Comparison of ENCODE assay signal across 8 mouse cellular contexts in the genomic region with DNA sequence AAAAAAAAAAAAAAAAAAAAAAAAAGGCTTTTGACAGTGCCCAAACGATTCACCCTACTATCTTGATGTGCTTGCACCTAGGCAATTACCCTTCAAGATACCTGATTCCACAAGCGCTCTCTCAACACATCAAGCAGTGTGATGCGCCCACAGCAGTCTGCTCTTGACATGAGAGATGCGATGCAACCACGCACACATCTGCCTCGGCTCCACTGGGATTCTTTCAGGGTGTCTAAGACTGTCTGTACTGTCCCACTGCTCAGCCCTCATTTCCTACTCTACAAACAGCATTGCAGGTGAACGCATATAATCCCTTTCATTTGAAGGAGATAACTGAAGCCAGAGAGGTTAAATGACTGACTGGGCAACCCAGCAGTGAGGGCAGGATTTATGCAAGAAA. TPM values are rescaled to one million over a fixed set of nuclear protein-coding genes. Genes with fewer than 3 reads are reported as not detected.
A peak's percentile ranks its signal among the peaks of the same experiment; 100 is the strongest.
DNase-seq lines count a peak whose midpoint lies in the region; ATAC-seq and TF ChIP-seq lines count a peak whose summit lies in the region.

No protein-coding gene starts in this region.

- no peak for TF ChIP-seq POLR2A in testis, adult 2 months (IDR thresholded peaks at IDR 0.05; ENCODE audit: control insufficient read depth, low read depth, low read length)
- TF ChIP-seq POLR2A in limb, embryonic 14.5 days (IDR thresholded peaks at IDR 0.05; ENCODE audit: borderline replicate concordance, extremely low read depth, insufficient read depth, insufficient read length): no peak

- no peaks in the 10 kb centered on the region for H3K9me3 ChIP-seq in heart, embryonic 11.5 days (replicated peaks; ENCODE audit: control insufficient read depth, low read length)
- no peaks in the 10 kb centered on the region for H3K9me3 ChIP-seq in limb, embryonic 14.5 days (ENCODE audit: control insufficient read depth, low read length)
- no peaks in the 10 kb centered on the region for H3K9me3 ChIP-seq in stomach, embryonic 16.5 days (replicated peaks; ENCODE audit: control insufficient read depth, low read length)

- no peak overlapping the region for H3K27ac ChIP-seq in heart, embryonic 11.5 days (ENCODE audit: low read depth, low read length)
- no peak overlapping the region for H3K27ac ChIP-seq in testis, adult 2 months (ENCODE audit: control insufficient read depth, insufficient read depth, low read depth, low read length)
- no peak overlapping the region for H3K27ac ChIP-seq in limb, embryonic 14.5 days (replicated peaks; ENCODE audit: low read depth, low read length)
- H3K27ac ChIP-seq in stomach, embryonic 16.5 days (ENCODE audit: low read length): 0 out of 2 replicates have a peak overlapping the region, but pooled peaks have one; percentile 86

- no peak for TF ChIP-seq CTCF in testis, adult 2 months (IDR thresholded peaks at IDR 0.05; ENCODE audit: control insufficient read depth, insufficient read depth, insufficient replicate concordance, low read depth, low read length)

- peaks cover 29% of the 10 kb centered on the region for H3K36me3 ChIP-seq in heart, embryonic 11.5 days (ENCODE audit: control insufficient read depth, insufficient read depth, low read length)
- no peaks in the 10 kb centered on the region; the same call in 1 of the 2 replicates for H3K36me3 ChIP-seq in testis, adult 2 months (ENCODE audit: control insufficient read depth, insufficient read depth, low read length)
- peaks cover 39% of the 10 kb centered on the region for H3K36me3 ChIP-seq in limb, embryonic 14.5 days (ENCODE audit: control insufficient read depth, insufficient read depth, low read length)
- peaks cover 23% of the 10 kb centered on the region for H3K36me3 ChIP-seq in stomach, embryonic 16.5 days (ENCODE audit: control insufficient read depth, insufficient read depth, low read length)

- peak overlapping the region; percentile 96 for H3K9ac ChIP-seq in heart, embryonic 11.5 days (ENCODE audit: low read depth, low read length)
- peak overlapping the region; percentile 88 for H3K9ac ChIP-seq in limb, embryonic 14.5 days (ENCODE audit: low read depth, low read length, severe bottlenecking)
- H3K9ac ChIP-seq in stomach, embryonic 16.5 days (ENCODE audit: low read length): peak overlapping the region; percentile 97

- WGBS in heart, embryonic 11.5 days (ENCODE audit: insufficient replicate concordance): 62% methylated on average over 7 of the region's 7 CpGs
- 75% methylated on average over 7 of the region's 7 CpGs for WGBS in limb, embryonic 14.5 days
- WGBS in stomach, embryonic 16.5 days: 53% methylated on average over 7 of the region's 7 CpGs

- H3K4me3 ChIP-seq in heart, embryonic 11.5 days (ENCODE audit: low read depth, low read length): peak overlapping the region; percentile 94
- peak overlapping the region; percentile 91 for H3K4me3 ChIP-seq in testis, adult 2 months (ENCODE audit: control insufficient read depth, low read depth, low read length)
- peak overlapping the region; percentile 69 for H3K4me3 ChIP-seq in limb, embryonic 14.5 days (replicated peaks; ENCODE audit: low read length)
- peak overlapping the region; percentile 68 for H3K4me3 ChIP-seq in stomach, embryonic 16.5 days (replicated peaks; ENCODE audit: low read length)

- peak overlapping the region; percentile 83 for H3K4me2 ChIP-seq in heart, embryonic 11.5 days
- peak overlapping the region; percentile 69 for H3K4me2 ChIP-seq in limb, embryonic 14.5 days (replicated peaks; ENCODE audit: low read depth, low read length, severe bottlenecking)
- peak overlapping the region; percentile 78 for H3K4me2 ChIP-seq in stomach, embryonic 16.5 days (ENCODE audit: low read depth, low read length)

- no peaks in the 10 kb centered on the region for H3K27me3 ChIP-seq in heart, embryonic 11.5 days (ENCODE audit: control insufficient read depth, insufficient read depth, low read length)
- H3K27me3 ChIP-seq in testis, adult 2 months (ENCODE audit: control insufficient read depth, insufficient read depth, low read length): no peaks in the 10 kb centered on the region
- no peaks in the 10 kb centered on the region for H3K27me3 ChIP-seq in limb, embryonic 14.5 days (ENCODE audit: control insufficient read depth, insufficient read depth, low read length)
- no peaks in the 10 kb centered on the region for H3K27me3 ChIP-seq in stomach, embryonic 16.5 days (ENCODE audit: control insufficient read depth, insufficient read depth, low read length)

- peaks cover 12% of the 10 kb centered on the region for H3K4me1 ChIP-seq in heart, embryonic 11.5 days (ENCODE audit: control insufficient read depth, insufficient read depth, low read length)
- H3K4me1 ChIP-seq in testis, adult 2 months (ENCODE audit: control insufficient read depth, insufficient read depth, low read length): peaks cover 4% of the 10 kb centered on the region
- H3K4me1 ChIP-seq in limb, embryonic 14.5 days (ENCODE audit: control insufficient read depth, insufficient read depth, low read length): peaks cover 13% of the 10 kb centered on the region
- peaks cover 11% of the 10 kb centered on the region for H3K4me1 ChIP-seq in stomach, embryonic 16.5 days (ENCODE audit: control insufficient read depth, insufficient read depth, low read length)

- no peak for ATAC-seq in heart, embryonic 11.5 days (replicated peaks; ENCODE audit: insufficient number of reproducible peaks, low FRiP score, low TSS enrichment)
- ATAC-seq in limb, embryonic 14.5 days (ENCODE audit: low FRiP score, low read depth): no peak
- no peak for ATAC-seq in stomach, embryonic 16.5 days (ENCODE audit: insufficient read depth, low FRiP score)

- DNase-seq in heart, adult 18-20 months: no peak
- DNase-seq in testis, postnatal 14 days (ENCODE audit: low spot score): no peak
- DNase-seq in limb, embryonic 14.5 days (ENCODE audit: low spot score): no peak
- DNase-seq in urinary bladder, postnatal 14 days (ENCODE audit: low spot score): no peak
- DNase-seq in cerebellum, postnatal 25 days: no peak

RNA-seq across cellular contexts. Expression of a gene that starts 1.2 kb away (rescaled TPM):
- polyA plus RNA-seq in heart, embryonic 11.5 days (2014; fragmentation: Nextera tagmentation; extraction: Ambion mirVana): 43.0 and 52.9 TPM in 2 replicates
- total RNA-seq in heart, adult 18-20 months (2021): 10 to 100 TPM; 89.0 to 94.5 TPM
- polyA plus RNA-seq in testis, adult 2 months (2012; rRNA removed): 61.1 and 64.6 TPM in 2 replicates
- 58.2 and 64.7 TPM in 2 replicates for polyA plus RNA-seq in limb, embryonic 14.5 days (2012; rRNA removed)
- polyA plus RNA-seq in limb, embryonic 14.5 days (2014; fragmentation: Nextera tagmentation; extraction: Ambion mirVana): 48.8 and 53.5 TPM in 2 replicates
- 63.5 and 67.6 TPM in 2 replicates for polyA plus RNA-seq in stomach, embryonic 16.5 days (2015; fragmentation: Nextera tagmentation; extraction: Ambion mirVana)

RNA-seq across cellular contexts. Expression of a gene that starts 46.0 kb away (rescaled TPM):
- polyA plus RNA-seq in heart, embryonic 11.5 days (2014; fragmentation: Nextera tagmentation; extraction: Ambion mirVana): 1.9 and 2.2 TPM in 2 replicates
- 10 to 100 TPM; 11.3 to 12.8 TPM for total RNA-seq in heart, adult 18-20 months (2021)
- polyA plus RNA-seq in testis, adult 2 months (2012; rRNA removed): 2.0 and 2.2 TPM in 2 replicates
- 18.9 and 21.4 TPM in 2 replicates for polyA plus RNA-seq in limb, embryonic 14.5 days (2012; rRNA removed)
- polyA plus RNA-seq in limb, embryonic 14.5 days (2014; fragmentation: Nextera tagmentation; extraction: Ambion mirVana): 4.1 and 4.5 TPM in 2 replicates
- 4.3 and 4.7 TPM in 2 replicates for polyA plus RNA-seq in stomach, embryonic 16.5 days (2015; fragmentation: Nextera tagmentation; extraction: Ambion mirVana)
